Mouse (Mus musculus): ENCODE results near the gene Abr.

DNA sequence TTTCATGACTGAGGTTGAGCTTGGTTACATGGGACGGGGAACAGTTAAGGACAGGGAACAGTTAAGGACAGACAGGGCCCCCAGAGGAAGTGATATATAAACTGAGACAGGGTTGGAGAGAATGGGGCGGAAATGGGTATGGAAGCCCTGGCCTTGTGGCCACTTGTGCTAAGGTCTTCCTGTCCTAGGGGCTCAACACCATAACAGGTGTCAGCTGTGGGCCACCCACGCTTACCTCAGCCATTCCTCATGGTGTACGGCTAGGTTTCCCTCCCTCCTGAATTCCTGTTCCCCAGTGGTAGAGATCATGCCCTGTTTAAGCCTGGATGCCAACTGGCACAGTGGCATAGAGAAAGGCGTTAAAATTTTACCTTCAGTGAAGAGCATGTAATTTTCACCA, 135.1 kb downstream of the Abr start:
- TF ChIP-seq CTCF (IDR thresholded peaks at IDR 0.05; ENCODE audit: borderline replicate concordance, insufficient read depth, low read depth, low read length): no peak
- no peak for TF ChIP-seq POLR2A (IDR thresholded peaks at IDR 0.05; ENCODE audit: borderline replicate concordance, insufficient read depth, low read length)

All from cerebellum, adult 2 months (tissue).